Mouse (Mus musculus): ENCODE measurements at regions not wholly inside any gene's neighbourhood (a gene's known extent, or its start where the extent isn't known, plus 50 kb on each side); places are given as distances from the start of the nearest gene placed in this dataset.

- 77% methylated on average over 1 of the region's 1 CpGs for WGBS
- Histone ChIP-seq H3K4me1 (no peaks in the 10 kb centered on the region), H3K27me3 (ENCODE audit: poor library complexity, severe bottlenecking) (no peaks in the 10 kb centered on the region), H3K4me3 (no peak overlapping the region), H3K27ac (no peak overlapping the region), H3K9me3 (no peaks in the 10 kb centered on the region), H3K36me3 (replicated peaks) (no peaks in the 10 kb centered on the region)
- no peak for DNase-seq (ENCODE audit: extremely low spot score, low spot score)
Observed at GRCm38 (mm10) chr4:12837097-12837426, 665.2 kb upstream of the Fam92a start.

- 80% methylated on average over 4 of the region's 4 CpGs for WGBS
- no peaks in the 10 kb centered on the region for H3K9me3 ChIP-seq
- H3K4me3 ChIP-seq, result no peak overlapping the region
- DNase-seq (ENCODE audit: extremely low spot score, low spot score), result no peak
- no peaks in the 10 kb centered on the region for H3K27me3 ChIP-seq (ENCODE audit: poor library complexity, severe bottlenecking)
- no peaks in the 10 kb centered on the region for H3K4me1 ChIP-seq
- no peaks in the 10 kb centered on the region for H3K36me3 ChIP-seq (replicated peaks)
- no peak overlapping the region for H3K27ac ChIP-seq
Observed at GRCm38 (mm10) chr4:12836326-12837096, 664.7 kb upstream of the Fam92a start.

- Histone ChIP-seq H3K4me1 (no peaks in the 10 kb centered on the region), H3K36me3 (replicated peaks) (no peaks in the 10 kb centered on the region), H3K9me3 (no peaks in the 10 kb centered on the region; the same call in 1 of the 2 replicates), H3K27ac (no peak overlapping the region), H3K27me3 (ENCODE audit: poor library complexity, severe bottlenecking) (no peaks in the 10 kb centered on the region), H3K4me3 (no peak overlapping the region)
- no peak for DNase-seq (ENCODE audit: extremely low spot score, low spot score)
- WGBS, result 87% methylated on average over 1 of the region's 1 CpGs
Observed at GRCm38 (mm10) chr4:12826419-12826818, 654.6 kb upstream of the Fam92a start.

GRCm38 (mm10) chr4:12814251-12814650 lies 642.4 kb upstream of the Fam92a start:
- no peaks in the 10 kb centered on the region for H3K9me3 ChIP-seq
- no peak overlapping the region for H3K27ac ChIP-seq
- H3K36me3 ChIP-seq (replicated peaks), result no peaks in the 10 kb centered on the region
- WGBS, result 92% methylated on average over 2 of the region's 2 CpGs
- no peak overlapping the region for H3K4me3 ChIP-seq
- no peak for DNase-seq (ENCODE audit: extremely low spot score, low spot score)
- no peaks in the 10 kb centered on the region for H3K4me1 ChIP-seq
- H3K27me3 ChIP-seq (ENCODE audit: poor library complexity, severe bottlenecking), result no peaks in the 10 kb centered on the region

- no peaks in the 10 kb centered on the region for H3K27me3 ChIP-seq (ENCODE audit: poor library complexity, severe bottlenecking)
Observed at GRCm38 (mm10) chr4:12801186-12801585, 629.4 kb upstream of the Fam92a start.

GRCm38 (mm10) chr4:12799564-12799963 lies 627.7 kb upstream of the Fam92a start:
- Histone ChIP-seq H3K9me3 (no peaks in the 10 kb centered on the region), H3K27me3 (ENCODE audit: poor library complexity, severe bottlenecking) (no peaks in the 10 kb centered on the region), H3K4me1 (no peaks in the 10 kb centered on the region), H3K4me3 (no peak overlapping the region), H3K27ac (no peak overlapping the region), H3K36me3 (replicated peaks) (no peaks in the 10 kb centered on the region)
- WGBS, result 86% methylated on average over 5 of the region's 5 CpGs
- no peak for DNase-seq (ENCODE audit: extremely low spot score, low spot score)

More at GRCm38 (mm10) chr4:12801186-12801585, 629.4 kb upstream of the Fam92a start:
- no peak for DNase-seq (ENCODE audit: extremely low spot score, low spot score)
- H3K27ac ChIP-seq, result no peak overlapping the region
- H3K9me3 ChIP-seq, result no peaks in the 10 kb centered on the region
- no peaks in the 10 kb centered on the region for H3K36me3 ChIP-seq (replicated peaks)
- H3K4me3 ChIP-seq, result no peak overlapping the region
- H3K4me1 ChIP-seq, result no peaks in the 10 kb centered on the region
- WGBS, result 91% methylated on average over 3 of the region's 3 CpGs

- 86% methylated on average over 11 of the region's 11 CpGs for WGBS
- DNase-seq (ENCODE audit: extremely low spot score, low spot score), result no peak
- no peak overlapping the region for H3K27ac ChIP-seq
Observed at GRCm38 (mm10) chr4:12792764-12793422, 621.1 kb upstream of the Fam92a start.

GRCm38 (mm10) chr4:12791786-12792674 lies 620.2 kb upstream of the Fam92a start:
- H3K27ac ChIP-seq, result no peak overlapping the region

More at GRCm38 (mm10) chr4:12792764-12793422, 621.1 kb upstream of the Fam92a start:
- Histone ChIP-seq H3K9me3 (no peaks in the 10 kb centered on the region), H3K4me1 (peaks cover 8% of the 10 kb centered on the region), H3K27me3 (ENCODE audit: poor library complexity, severe bottlenecking) (no peaks in the 10 kb centered on the region), H3K4me3 (no peak overlapping the region), H3K36me3 (replicated peaks) (no peaks in the 10 kb centered on the region)

GRCm38 (mm10) chr4:12785840-12786239 lies 614.0 kb upstream of the Fam92a start:
- DNase-seq (ENCODE audit: extremely low spot score, low spot score), result no peak
- WGBS, result 84% methylated on average over 4 of the region's 4 CpGs
- no peak overlapping the region for H3K27ac ChIP-seq
- no peak overlapping the region for H3K4me3 ChIP-seq
- H3K27me3 ChIP-seq (ENCODE audit: poor library complexity, severe bottlenecking), result no peaks in the 10 kb centered on the region
- no peaks in the 10 kb centered on the region for H3K9me3 ChIP-seq
- H3K36me3 ChIP-seq (replicated peaks), result no peaks in the 10 kb centered on the region
- H3K4me1 ChIP-seq, result 0 out of 2 replicates have a peak, but pooled peaks cover 4% of the 10 kb centered on the region

More at GRCm38 (mm10) chr4:12791786-12792674, 620.2 kb upstream of the Fam92a start:
- WGBS, result 78% methylated on average over 9 of the region's 9 CpGs
- Histone ChIP-seq H3K4me1 (peaks cover 8% of the 10 kb centered on the region), H3K9me3 (no peaks in the 10 kb centered on the region), H3K4me3 (no peak overlapping the region), H3K27me3 (ENCODE audit: poor library complexity, severe bottlenecking) (no peaks in the 10 kb centered on the region), H3K36me3 (replicated peaks) (no peaks in the 10 kb centered on the region)
- DNase-seq (ENCODE audit: extremely low spot score, low spot score), result no peak

GRCm38 (mm10) chr4:12784479-12784878 lies 612.7 kb upstream of the Fam92a start:
- 83% methylated on average over 3 of the region's 3 CpGs for WGBS
- DNase-seq (ENCODE audit: extremely low spot score, low spot score), result no peak
- H3K36me3 ChIP-seq (replicated peaks), result no peaks in the 10 kb centered on the region
- H3K4me1 ChIP-seq, result 0 out of 2 replicates have a peak, but pooled peaks cover 4% of the 10 kb centered on the region
- H3K9me3 ChIP-seq, result no peaks in the 10 kb centered on the region
- no peaks in the 10 kb centered on the region for H3K27me3 ChIP-seq (ENCODE audit: poor library complexity, severe bottlenecking)
- no peak overlapping the region for H3K4me3 ChIP-seq
- H3K27ac ChIP-seq, result no peak overlapping the region

GRCm38 (mm10) chr4:12784068-12784467 lies 612.3 kb upstream of the Fam92a start:
- H3K27me3 ChIP-seq (ENCODE audit: poor library complexity, severe bottlenecking), result no peaks in the 10 kb centered on the region
- no peak for DNase-seq (ENCODE audit: extremely low spot score, low spot score)

GRCm38 (mm10) chr4:12781969-12782904 lies 610.4 kb upstream of the Fam92a start:
- DNase-seq (ENCODE audit: extremely low spot score, low spot score), result no peak
- H3K36me3 ChIP-seq (replicated peaks), result no peaks in the 10 kb centered on the region
- WGBS, result 74% methylated on average over 10 of the region's 10 CpGs

More at GRCm38 (mm10) chr4:12784068-12784467, 612.3 kb upstream of the Fam92a start:
- Histone ChIP-seq H3K27ac (no peak overlapping the region), H3K4me1 (0 out of 2 replicates have a peak, but pooled peaks cover 4% of the 10 kb centered on the region), H3K9me3 (no peaks in the 10 kb centered on the region), H3K36me3 (replicated peaks) (no peaks in the 10 kb centered on the region), H3K4me3 (no peak overlapping the region)
- 90% methylated on average over 11 of the region's 11 CpGs for WGBS

More at GRCm38 (mm10) chr4:12781969-12782904, 610.4 kb upstream of the Fam92a start:
- H3K4me1 ChIP-seq, result 0 out of 2 replicates have a peak, but pooled peaks cover 4% of the 10 kb centered on the region
- H3K27ac ChIP-seq, result no peak overlapping the region
- H3K27me3 ChIP-seq (ENCODE audit: poor library complexity, severe bottlenecking), result no peaks in the 10 kb centered on the region
- H3K9me3 ChIP-seq, result no peaks in the 10 kb centered on the region
- no peak overlapping the region for H3K4me3 ChIP-seq

All from forebrain, embryonic 10.5 days (tissue).